Mouse (Mus musculus) megakaryocyte, embryonic 14.5 days (primary cell): Measurements from ENCODE around the gene Ttc29. TPM values are rescaled to one million over a fixed set of nuclear protein-coding genes. Genes with fewer than 3 reads are reported as not detected.

ENCODE experiments used
- H3K27me3 ChIP-seq: replicated peaks from 2 replicates; pipeline ENCODE3; 2012; ENCODE audit warnings: inconsistent platforms
- H3K36me3 ChIP-seq: replicated peaks from 2 replicates; pipeline ENCODE3; 2012; ENCODE audit warnings: low read length, inconsistent platforms, mixed read lengths
- H3K4me1 ChIP-seq: 2 replicates; pipeline ENCODE4 v1.6.1; 2012; ENCODE audit warnings: inconsistent platforms
- H3K4me3 ChIP-seq: replicated peaks from 2 replicates; pipeline ENCODE3; 2012; ENCODE audit warnings: moderate library complexity, mild to moderate bottlenecking, inconsistent platforms
- H3K9me3 ChIP-seq: 2 replicates; pipeline ENCODE4 v1.6.1; 2012; ENCODE audit warnings: inconsistent platforms
- FLI1 ChIP-seq: IDR thresholded peaks from 2 replicates; pipeline ENCODE4 v1.6.1; 2012; ENCODE audit warnings: low read length, inconsistent platforms, mixed read lengths
- GATA1 ChIP-seq: IDR thresholded peaks from 3 replicates; pipeline ENCODE4 v1.6.1; 2012; ENCODE audit warnings: mixed read lengths, low read length, inconsistent platforms, borderline replicate concordance
- polyA plus RNA-seq: library from polyadenylated mRNA; stranded (reverse); fragments of >175 nt; gene quantifications from 2 replicates; pipeline ENCODE4 v1.2.3, GENCODE M21; 2012; ENCODE audit warnings: low replicate concordance; ENCODE audit not compliant: insufficient read depth

Ttc29 gene
- polyA plus RNA-seq, 1 experiment = not detected

- H3K4me3 ChIP-seq = no peak overlapping the region
- H3K36me3 ChIP-seq = no peaks in the 10 kb centered on the region
- TF ChIP-seq FLI1 (no peak), GATA1 (no peak)
- H3K9me3 ChIP-seq = no peaks in the 10 kb centered on the region
- peaks cover 18% of the 10 kb centered on the region for H3K27me3 ChIP-seq
- H3K4me1 ChIP-seq = peaks cover 4% of the 10 kb centered on the region; the same call in 1 of the 2 replicates
Measured at GRCm38 (mm10) chr8:78442781-78443180, 229.7 kb downstream of the Ttc29 start.

Other genes with a start within 250 kb of the Ttc29 start
- gene Pou4f2, start 223.3 kb downstream of the Ttc29 start, polyA plus RNA-seq = not detected in 2 replicates